Mouse (Mus musculus) embryonic facial prominence, embryonic 10.5 days (tissue): Measurements from ENCODE around the gene Tulp4. TPM values are rescaled to one million over a fixed set of nuclear protein-coding genes. Genes with fewer than 3 reads are reported as not detected.
A peak's percentile ranks its signal among the peaks of the same experiment; 100 is the strongest.
"Not testable (repeated sequence)": the region's sequence is repeated elsewhere in the genome, so short reads cannot be mapped to it uniquely, and the experiment has no call there.

ENCODE experiments used
- DNase-seq: peaks from one replicate; pipeline ENCODE4 v3.0.0-alpha.2; 2017; ENCODE audit warnings: low spot score
- H3K27ac ChIP-seq: fragments of 300-500 bp; sonication (generic); replicated peaks from 2 replicates; pipeline ENCODE4 v1.5.1; 2016; ENCODE audit warnings: mild to moderate bottlenecking
- H3K27me3 ChIP-seq: fragments of 300-500 bp; sonication (generic); replicated peaks from 2 replicates; pipeline ENCODE4 v1.6.1; 2016; ENCODE audit warnings: low read depth, mild to moderate bottlenecking; ENCODE audit not compliant: poor library complexity, severe bottlenecking
- H3K36me3 ChIP-seq: fragments of 300-500 bp; sonication (generic); replicated peaks from 2 replicates; pipeline ENCODE4 v1.6.1; 2016; ENCODE audit warnings: mild to moderate bottlenecking, moderate library complexity
- H3K4me1 ChIP-seq: fragments of 300-500 bp; sonication (generic); 2 replicates; pipeline ENCODE4 v1.6.1; 2016
- H3K4me3 ChIP-seq: fragments of 300-500 bp; sonication (generic); 2 replicates; pipeline ENCODE4 v1.5.1; 2016; ENCODE audit warnings: mild to moderate bottlenecking, moderate library complexity
- H3K9me3 ChIP-seq: fragments of 300-500 bp; sonication (generic); 2 replicates; pipeline ENCODE4 v1.6.1; 2016; ENCODE audit warnings: mild to moderate bottlenecking
- WGBS: fragments of 180-500 bp; shearing (Covaris S2); methylation state at CpG from one replicate; pipeline ENCODE4 v1.1.7; 2016; 5-methylcytosine and 5-hydroxymethylcytosine counted together
- polyA plus RNA-seq: library from polyadenylated mRNA; unstranded; fragments of >200 nt; fragmentation: Nextera tagmentation; extraction: Ambion mirVana; gene quantifications from 2 replicates; pipeline ENCODE4 v1.2.1, GENCODE M21; 2016

The Tulp4 gene
- polyA plus RNA-seq, 1 experiment from 2014 or later, result 132 TPM

DNA sequence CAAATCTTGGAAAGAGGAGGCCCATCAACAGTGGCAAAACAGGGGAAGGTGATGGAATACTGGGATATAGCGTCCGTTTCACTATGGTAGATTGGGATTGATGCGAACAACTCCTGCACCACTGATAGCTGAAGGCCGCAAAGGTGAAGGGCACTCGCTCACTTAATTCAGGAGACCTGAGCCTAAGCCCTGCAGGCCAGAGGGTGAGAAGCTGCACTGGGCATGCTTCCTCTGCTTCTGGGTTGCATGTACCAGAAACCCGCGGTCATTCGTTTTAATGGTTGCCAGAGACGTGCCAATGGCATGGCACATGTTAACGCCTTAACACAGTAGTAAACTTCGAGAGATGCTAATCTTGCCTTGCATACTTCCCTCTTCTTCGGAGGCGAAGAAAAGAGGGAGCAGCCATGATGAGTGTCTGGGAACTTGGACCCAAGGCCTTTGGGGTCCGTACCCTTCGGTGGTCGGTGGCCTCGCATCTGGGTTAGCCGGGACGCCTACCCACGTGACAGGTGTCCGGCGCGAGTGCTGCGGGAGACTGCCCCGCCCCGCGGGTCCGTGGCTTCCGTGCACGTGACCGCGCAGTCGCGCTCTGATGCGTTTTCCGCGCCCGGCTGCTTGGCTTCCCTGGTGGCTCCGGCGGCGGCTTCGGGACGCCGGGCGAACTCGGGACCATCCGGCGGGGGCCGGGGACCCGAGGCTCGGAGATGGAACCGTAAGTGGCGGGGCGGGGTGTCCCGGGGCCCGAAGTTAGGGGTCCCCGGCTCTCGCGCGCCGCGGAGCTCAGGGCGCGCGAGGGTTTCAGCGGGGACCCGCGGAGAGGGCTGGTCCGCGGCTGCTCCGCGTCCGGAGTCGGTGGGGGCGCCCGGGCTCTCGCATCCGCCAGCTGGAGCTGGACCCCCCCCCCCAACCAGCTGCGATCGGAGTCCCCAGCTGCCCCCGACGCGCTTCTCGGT lies 163.9 kb downstream of the Tulp4 start:
- DNase-seq, result peak; percentile 47
- not testable (repeated sequence) for H3K36me3 ChIP-seq, H3K27me3 ChIP-seq, H3K4me1 ChIP-seq, H3K9me3 ChIP-seq
- H3K4me3 ChIP-seq, result peak overlapping the region; percentile 59
- 2% methylated on average over 78 of the region's 84 CpGs for WGBS
- H3K27ac ChIP-seq, result peak overlapping the region; percentile 75

DNA sequence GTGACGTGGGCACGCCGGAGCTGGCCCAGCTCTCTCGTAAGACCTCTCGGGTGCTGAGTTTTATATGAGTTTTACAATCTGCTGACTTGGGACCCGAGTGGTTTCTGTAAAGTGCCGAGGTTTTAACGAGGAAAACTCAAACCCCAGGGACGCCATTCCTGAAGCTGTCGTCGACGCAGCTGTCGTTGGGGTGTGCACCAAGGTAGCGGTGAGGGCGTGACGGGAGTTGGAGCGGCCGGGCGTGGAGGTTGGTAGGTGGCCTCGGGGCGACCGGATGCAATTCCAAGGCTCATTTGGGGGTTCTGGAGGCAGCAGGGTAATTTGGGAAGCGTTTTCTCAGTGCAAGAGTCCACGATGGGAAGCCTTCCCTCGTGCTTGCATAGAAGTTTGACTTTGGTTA lies 164.6 kb downstream of the Tulp4 start:
- H3K27me3 ChIP-seq, H3K36me3 ChIP-seq, H3K4me1 ChIP-seq, H3K9me3 ChIP-seq: not testable (repeated sequence)
- DNase-seq, result peak; percentile 43
- under 1% methylated on average over 25 of the region's 25 CpGs for WGBS
- Histone ChIP-seq H3K4me3 (peak overlapping the region; percentile 59), H3K27ac (peak overlapping the region; percentile 75)

DNA sequence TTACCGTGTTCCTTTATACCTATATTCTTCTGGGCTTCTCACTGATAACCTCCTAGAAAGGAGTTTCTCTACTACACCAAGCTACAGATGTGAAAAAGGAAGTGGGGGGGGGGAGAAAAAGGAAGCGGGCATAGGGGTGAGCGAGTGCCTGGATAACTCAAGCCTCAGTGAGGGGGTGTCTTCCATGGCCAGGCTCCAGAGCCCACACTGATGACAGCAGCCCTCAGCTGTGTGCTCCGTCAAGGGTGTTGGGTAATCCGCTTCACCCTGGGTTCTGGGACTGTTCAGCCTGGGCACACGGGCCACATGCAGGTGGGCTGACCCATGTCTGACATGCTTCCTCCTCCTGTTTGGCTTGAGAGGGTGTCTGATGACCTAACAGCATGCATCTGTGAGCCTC lies 165.7 kb downstream of the Tulp4 start:
- not testable (repeated sequence) for H3K4me3 ChIP-seq, H3K36me3 ChIP-seq, H3K9me3 ChIP-seq, DNase-seq, H3K27me3 ChIP-seq, H3K27ac ChIP-seq, H3K4me1 ChIP-seq
- 83% methylated on average over 6 of the region's 6 CpGs for WGBS

DNA sequence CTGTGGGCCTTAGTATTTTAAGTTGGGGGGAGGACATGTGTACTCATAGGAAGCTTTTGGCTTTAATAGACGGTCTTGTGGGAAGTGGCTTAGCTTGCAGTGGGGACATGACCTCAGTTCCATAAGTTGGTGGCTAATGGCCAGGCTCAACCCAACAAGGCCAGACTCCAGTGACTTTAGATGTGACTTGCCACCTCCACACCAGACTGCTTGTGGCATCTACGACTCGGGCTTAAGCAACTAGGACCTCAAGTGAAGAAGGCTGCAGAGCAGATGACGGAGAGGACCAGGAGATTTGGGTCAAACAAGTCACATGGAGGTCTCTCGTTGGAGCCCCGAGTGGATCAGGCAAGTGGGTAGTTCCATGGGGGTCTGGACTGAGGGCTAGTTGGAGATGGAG lies 168.5 kb downstream of the Tulp4 start:
- H3K4me1 ChIP-seq, H3K36me3 ChIP-seq, DNase-seq, H3K27ac ChIP-seq, H3K9me3 ChIP-seq, H3K4me3 ChIP-seq, H3K27me3 ChIP-seq: not testable (repeated sequence)
- WGBS, result 98% methylated on average over 6 of the region's 6 CpGs

DNA sequence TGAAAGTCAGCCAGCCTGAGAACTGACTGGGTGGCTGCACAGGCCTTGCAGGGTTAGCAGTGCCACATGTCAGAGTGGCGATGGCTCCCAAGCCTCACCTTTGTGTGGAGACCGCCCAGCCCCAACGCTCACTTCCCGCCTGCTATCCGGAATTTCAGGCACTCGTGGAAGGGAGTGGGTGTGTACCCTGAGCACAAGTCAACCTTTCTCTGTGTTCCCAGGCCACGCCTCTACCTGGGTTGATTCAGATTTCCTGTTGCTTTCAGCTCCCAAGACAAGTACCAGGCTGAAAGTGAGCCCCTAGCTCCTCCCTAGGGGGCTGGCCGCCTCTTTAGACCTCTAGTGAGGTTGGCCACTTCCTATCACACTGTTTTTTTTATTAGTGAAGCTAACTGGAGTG lies 173.0 kb downstream of the Tulp4 start:
- H3K4me1 ChIP-seq, DNase-seq: not testable (repeated sequence)
- 66% methylated on average over 8 of the region's 8 CpGs for WGBS

DNA sequence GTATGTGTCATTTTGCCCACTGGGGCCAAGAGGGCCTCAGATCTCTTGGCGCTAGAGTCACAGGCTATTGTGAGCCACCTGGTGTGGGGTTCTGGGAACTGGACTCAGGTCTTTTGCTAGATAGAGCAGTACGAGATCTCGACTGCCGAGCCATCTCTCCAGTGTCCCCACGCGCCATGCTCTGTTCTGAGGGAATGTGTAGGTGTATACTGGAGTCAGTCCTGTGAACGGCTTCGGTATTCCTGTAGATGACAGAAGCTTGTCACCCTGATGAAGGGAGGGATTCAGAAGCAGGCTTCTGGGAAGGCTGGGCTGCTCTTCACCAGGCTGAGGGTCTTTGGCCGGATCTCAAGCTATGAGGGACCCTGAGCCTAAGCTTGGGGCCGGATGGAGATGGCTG lies 173.5 kb downstream of the Tulp4 start:
- 92% methylated on average over 10 of the region's 10 CpGs for WGBS
- H3K4me1 ChIP-seq, DNase-seq, H3K36me3 ChIP-seq, H3K27ac ChIP-seq, H3K27me3 ChIP-seq, H3K9me3 ChIP-seq, H3K4me3 ChIP-seq: not testable (repeated sequence)

More for the DNA sequence above, 173.0 kb downstream of the Tulp4 start:
- not testable (repeated sequence) for H3K9me3 ChIP-seq, H3K27me3 ChIP-seq, H3K36me3 ChIP-seq, H3K4me3 ChIP-seq, H3K27ac ChIP-seq

DNA sequence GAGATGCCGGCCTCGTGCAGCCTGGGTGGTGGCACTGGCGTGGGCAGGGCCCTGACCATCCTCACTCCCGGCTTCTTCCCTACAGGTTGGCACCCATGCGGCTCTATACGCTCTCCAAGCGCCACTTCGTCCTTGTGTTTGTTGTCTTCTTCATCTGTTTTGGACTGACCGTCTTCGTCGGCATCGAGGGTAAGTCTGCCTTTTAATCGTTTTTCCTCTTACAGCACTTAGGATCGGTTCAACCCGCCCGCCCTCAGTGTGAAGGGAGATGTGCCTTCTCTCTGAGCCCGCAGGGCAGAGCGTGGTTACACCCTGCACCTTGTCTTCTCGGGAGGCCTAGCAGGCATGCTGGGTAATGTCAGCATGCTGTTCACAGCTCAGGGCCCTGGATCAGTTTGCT lies 174.3 kb downstream of the Tulp4 start:
- not testable (repeated sequence) for H3K4me1 ChIP-seq, H3K27ac ChIP-seq, H3K4me3 ChIP-seq, H3K27me3 ChIP-seq, H3K36me3 ChIP-seq, DNase-seq, H3K9me3 ChIP-seq
- 94% methylated on average over 19 of the region's 19 CpGs for WGBS

DNA sequence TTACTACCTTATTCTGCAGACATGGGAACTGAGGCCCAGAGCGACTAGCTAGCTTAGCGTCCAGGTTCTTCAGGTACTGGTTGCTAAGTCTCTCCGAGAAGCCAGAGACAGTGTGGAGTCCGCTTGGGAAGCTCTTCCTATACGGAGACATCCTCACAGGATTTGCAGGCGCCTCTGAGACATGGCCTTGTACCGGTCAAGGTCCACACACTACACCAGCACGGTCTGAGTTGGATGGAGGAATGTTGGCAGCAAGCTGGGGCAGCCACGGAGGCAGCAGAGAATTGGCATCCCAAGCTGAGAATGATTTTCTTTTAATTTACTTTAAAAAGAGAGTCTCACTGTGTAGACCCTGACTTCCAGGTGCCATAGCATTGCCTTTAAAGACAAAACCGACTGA lies 176.9 kb downstream of the Tulp4 start:
- not testable (repeated sequence) for H3K4me1 ChIP-seq, DNase-seq, H3K27me3 ChIP-seq, H3K36me3 ChIP-seq, H3K4me3 ChIP-seq, H3K27ac ChIP-seq, H3K9me3 ChIP-seq
- 96% methylated on average over 8 of the region's 10 CpGs for WGBS

DNA sequence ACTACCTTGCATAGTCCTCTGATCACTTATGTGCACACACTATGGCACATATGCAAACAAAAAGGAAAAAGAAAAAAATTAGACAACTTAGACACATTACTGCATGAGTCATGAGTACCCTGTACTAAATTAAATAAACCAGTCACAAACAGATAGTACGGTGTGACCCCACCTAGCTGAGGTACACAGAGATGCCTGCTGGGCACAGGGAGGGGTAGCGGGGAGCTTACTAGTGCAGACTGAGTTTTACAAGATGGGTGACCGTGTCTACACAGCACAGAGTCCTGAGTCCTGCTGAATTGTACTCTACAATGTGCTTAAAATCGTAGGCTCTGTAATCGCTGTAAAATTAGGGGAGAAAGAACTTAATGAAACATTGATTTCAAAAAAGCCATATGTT lies 179.9 kb downstream of the Tulp4 start:
- not testable (repeated sequence) for H3K9me3 ChIP-seq, DNase-seq, H3K27ac ChIP-seq, H3K27me3 ChIP-seq, H3K36me3 ChIP-seq, H3K4me1 ChIP-seq, H3K4me3 ChIP-seq
- 95% methylated on average over 5 of the region's 5 CpGs for WGBS

DNA sequence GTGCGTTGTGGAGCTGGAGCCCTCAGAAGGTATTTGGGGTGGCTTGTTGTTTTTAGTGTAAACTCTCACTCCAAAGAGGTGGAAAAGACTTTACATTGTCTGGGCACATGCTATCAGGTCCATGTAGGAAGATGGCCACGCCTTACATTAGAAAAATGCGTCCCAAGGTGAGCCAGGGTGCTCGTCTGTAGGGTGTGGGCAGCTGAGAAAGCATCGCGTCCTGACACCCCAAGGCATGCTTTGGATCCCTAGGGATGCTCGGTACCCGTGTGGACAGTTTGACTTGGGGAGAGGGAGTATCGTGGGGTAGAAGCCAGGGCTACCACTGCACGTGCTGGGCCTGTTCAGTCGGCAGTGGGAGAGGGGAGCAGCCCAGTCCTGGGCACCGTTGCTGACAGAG lies 182.8 kb downstream of the Tulp4 start:
- H3K9me3 ChIP-seq, H3K4me3 ChIP-seq, H3K36me3 ChIP-seq, H3K27me3 ChIP-seq, DNase-seq, H3K27ac ChIP-seq, H3K4me1 ChIP-seq: not testable (repeated sequence)
- 93% methylated on average over 12 of the region's 12 CpGs for WGBS

DNA sequence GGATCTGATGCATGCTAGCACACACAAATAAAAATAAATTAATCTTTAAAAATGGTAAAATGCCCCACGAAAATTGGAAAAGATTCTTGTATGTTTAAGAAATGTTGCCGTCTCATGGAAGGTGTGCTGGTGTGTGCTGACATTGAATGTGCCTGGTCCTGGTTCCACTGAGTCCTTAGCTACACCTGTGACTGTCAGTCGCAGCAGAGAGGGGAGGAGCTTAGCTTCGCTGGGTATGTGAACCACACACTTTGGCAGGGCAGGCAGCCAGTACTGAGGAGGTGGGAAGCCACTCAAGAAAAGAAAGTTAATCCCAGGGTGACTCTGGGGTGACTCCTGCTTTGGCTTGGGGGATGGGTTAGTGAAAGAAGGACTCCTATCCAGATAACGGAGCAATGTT lies 187.6 kb downstream of the Tulp4 start:
- not testable (repeated sequence) for H3K4me3 ChIP-seq, H3K4me1 ChIP-seq, DNase-seq, H3K9me3 ChIP-seq, H3K27me3 ChIP-seq, H3K36me3 ChIP-seq, H3K27ac ChIP-seq
- WGBS, result no CpG with 5 or more reads among the region's 5 CpGs

DNA sequence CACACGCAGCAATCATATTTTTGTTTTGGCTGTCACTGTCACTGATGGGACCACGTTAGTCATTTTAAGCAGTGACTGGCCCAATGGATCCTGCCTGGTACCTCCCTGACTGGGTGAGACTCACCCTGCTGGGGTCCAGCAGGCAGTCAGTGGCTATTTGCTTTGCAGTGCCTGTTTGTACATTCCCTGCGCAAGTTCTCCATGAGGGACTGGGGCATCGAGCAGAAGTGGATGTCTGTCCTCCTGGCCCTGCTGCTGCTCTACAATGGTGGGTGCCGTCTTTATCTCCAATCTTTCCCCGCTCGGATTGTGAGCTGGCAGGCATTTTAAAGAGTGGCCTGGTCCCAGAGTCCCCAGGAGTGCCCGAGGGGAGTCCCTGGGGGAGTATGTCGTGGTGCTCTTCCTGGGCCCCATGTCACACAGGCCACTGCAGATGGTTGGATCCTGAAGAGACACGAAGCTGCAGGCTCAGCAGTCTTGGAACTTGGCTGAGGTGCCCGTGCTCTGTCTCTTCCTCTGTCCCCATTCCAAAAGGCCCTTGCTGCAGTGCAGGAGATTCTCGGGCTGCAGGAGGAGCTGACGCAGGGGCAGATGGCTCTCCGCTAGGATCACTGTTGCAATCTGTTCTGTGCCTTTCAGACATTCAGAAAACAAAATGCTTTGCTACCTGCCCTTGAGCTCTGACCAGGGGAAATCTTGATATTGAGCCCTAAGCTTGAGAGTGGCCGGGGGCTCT lies 191.0 kb downstream of the Tulp4 start:
- H3K36me3 ChIP-seq, H3K9me3 ChIP-seq, H3K27ac ChIP-seq, H3K4me3 ChIP-seq, H3K27me3 ChIP-seq, H3K4me1 ChIP-seq, DNase-seq: not testable (repeated sequence)
- WGBS, result 90% methylated on average over 9 of the region's 15 CpGs

DNA sequence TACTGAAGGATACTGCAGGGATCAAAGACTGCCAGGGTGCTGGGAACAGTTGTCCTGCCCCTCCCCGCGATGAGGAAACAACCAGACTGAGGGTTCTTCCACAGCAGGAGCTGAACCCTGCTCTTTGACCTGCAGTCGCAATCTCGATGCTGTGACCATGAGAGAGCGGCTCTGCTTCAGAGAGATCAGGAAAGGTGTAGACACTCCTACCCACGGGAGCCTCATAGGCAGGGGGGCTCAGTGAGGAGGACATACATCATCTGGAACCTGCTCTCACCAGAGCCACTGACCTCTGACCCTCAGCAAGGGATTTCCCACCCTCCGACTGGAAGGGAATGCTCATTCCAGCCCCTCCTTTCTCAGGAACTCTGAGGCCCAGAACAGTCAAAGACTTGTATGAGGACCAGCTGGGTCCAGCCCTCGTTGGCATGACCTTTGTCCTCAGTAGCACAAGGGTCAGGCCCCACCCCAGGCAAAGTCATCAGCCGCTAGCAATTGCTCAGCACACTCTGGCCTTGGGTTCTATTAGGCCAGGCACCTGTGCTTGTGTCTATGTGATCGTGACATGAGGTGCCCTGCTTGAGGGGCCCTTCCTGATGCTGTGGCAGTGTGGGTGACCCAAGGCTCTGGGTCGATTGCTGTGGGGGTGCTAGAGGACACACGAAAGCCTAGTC lies 194.1 kb downstream of the Tulp4 start:
- not testable (repeated sequence) for DNase-seq, H3K4me1 ChIP-seq, H3K4me3 ChIP-seq, H3K9me3 ChIP-seq, H3K27me3 ChIP-seq, H3K27ac ChIP-seq, H3K36me3 ChIP-seq
- 71% methylated on average over 9 of the region's 12 CpGs for WGBS
